Mouse (Mus musculus): Measurements from ENCODE around the gene 9930021J03Rik. TPM values are rescaled to one million over a fixed set of nuclear protein-coding genes. Genes with fewer than 3 reads are reported as not detected.

9930021J03Rik gene
- total RNA-seq, 2 experiments from 2014 or later = 11.8 to 14.4 TPM

- no peak for TF ChIP-seq CTCF (IDR thresholded peaks at IDR 0.05)
- Histone ChIP-seq H3K4me3 (no peak overlapping the region), H3K27ac (no peak overlapping the region)
- DNase-seq = no peak
- intact Hi-C loops (cut with DNase I) = no loop called here
These were observed 17.8 kb downstream of the 9930021J03Rik start for GRCm38 (mm10) chr19:29787997-29788396.

- no peak for DNase-seq
- no peak overlapping the region for H3K4me3 ChIP-seq
- no peak overlapping the region for H3K27ac ChIP-seq
- TF ChIP-seq CTCF (IDR thresholded peaks at IDR 0.05) = no peak
- intact Hi-C loops (cut with DNase I) = no loop called here
These were observed 22.9 kb downstream of the 9930021J03Rik start for GRCm38 (mm10) chr19:29782914-29783313.

- H3K4me3 ChIP-seq = no peak overlapping the region
- TF ChIP-seq CTCF (IDR thresholded peaks at IDR 0.05) = no peak
- DNase-seq = no peak
- intact Hi-C loops (cut with DNase I) = no loop called here
- H3K27ac ChIP-seq = no peak overlapping the region
These were observed 51.9 kb downstream of the 9930021J03Rik start for GRCm38 (mm10) chr19:29753939-29754338.

GRCm38 (mm10) chr19:29750994-29751393, 54.8 kb downstream of the 9930021J03Rik start:
- DNase-seq = no peak
- no peak overlapping the region for H3K27ac ChIP-seq
- no peak overlapping the region for H3K4me3 ChIP-seq
- intact Hi-C loops (cut with DNase I) = no loop called here
- TF ChIP-seq CTCF (IDR thresholded peaks at IDR 0.05) = no peak

GRCm38 (mm10) chr19:29743531-29743930, 62.3 kb downstream of the 9930021J03Rik start:
- intact Hi-C loops (cut with DNase I) = no loop called here
- no peak for DNase-seq
- TF ChIP-seq CTCF (IDR thresholded peaks at IDR 0.05) = no peak
- H3K4me3 ChIP-seq = no peak overlapping the region
- no peak overlapping the region for H3K27ac ChIP-seq

GRCm38 (mm10) chr19:29740661-29741060, 65.1 kb downstream of the 9930021J03Rik start:
- intact Hi-C loops (cut with DNase I) = no loop called here
- no peak for TF ChIP-seq CTCF (IDR thresholded peaks at IDR 0.05)
- Histone ChIP-seq H3K4me3 (no peak overlapping the region), H3K27ac (no peak overlapping the region)
- DNase-seq = no peak

GRCm38 (mm10) chr19:29739608-29740007, 66.2 kb downstream of the 9930021J03Rik start:
- DNase-seq = no peak
- H3K27ac ChIP-seq = no peak overlapping the region
- intact Hi-C loops (cut with DNase I) = no loop called here
- peak; percentile 26 for TF ChIP-seq CTCF (IDR thresholded peaks at IDR 0.05)
- no peak overlapping the region for H3K4me3 ChIP-seq

- intact Hi-C loops (cut with DNase I) = no loop called here
- no peak for TF ChIP-seq CTCF (IDR thresholded peaks at IDR 0.05)
These were observed 70.4 kb downstream of the 9930021J03Rik start for GRCm38 (mm10) chr19:29735421-29735820.

GRCm38 (mm10) chr19:29718476-29718875, 87.3 kb downstream of the 9930021J03Rik start:
- TF ChIP-seq CTCF (IDR thresholded peaks at IDR 0.05) = no peak
- H3K4me3 ChIP-seq = no peak overlapping the region
- no peak for DNase-seq
- intact Hi-C loops (cut with DNase I) = no loop called here
- no peak overlapping the region for H3K27ac ChIP-seq

More at GRCm38 (mm10) chr19:29735421-29735820, 70.4 kb downstream of the 9930021J03Rik start:
- Histone ChIP-seq H3K4me3 (no peak overlapping the region), H3K27ac (no peak overlapping the region)
- no peak for DNase-seq

- intact Hi-C loops (cut with DNase I) = no loop called here
- TF ChIP-seq CTCF (IDR thresholded peaks at IDR 0.05) = no peak
- no peak for DNase-seq
These were observed 87.9 kb downstream of the 9930021J03Rik start for GRCm38 (mm10) chr19:29717854-29718253.

GRCm38 (mm10) chr19:29713451-29713850, 92.3 kb downstream of the 9930021J03Rik start:
- Histone ChIP-seq H3K27ac (no peak overlapping the region), H3K4me3 (no peak overlapping the region)
- intact Hi-C loops (cut with DNase I) = no loop called here
- no peak for DNase-seq
- TF ChIP-seq CTCF (IDR thresholded peaks at IDR 0.05) = no peak

More at GRCm38 (mm10) chr19:29717854-29718253, 87.9 kb downstream of the 9930021J03Rik start:
- no peak overlapping the region for H3K4me3 ChIP-seq
- no peak overlapping the region for H3K27ac ChIP-seq

GRCm38 (mm10) chr19:29709461-29709860, 96.3 kb downstream of the 9930021J03Rik start:
- Histone ChIP-seq H3K4me3 (no peak overlapping the region), H3K27ac (no peak overlapping the region)
- TF ChIP-seq CTCF (IDR thresholded peaks at IDR 0.05) = no peak
- DNase-seq = no peak
- intact Hi-C loops (cut with DNase I) = no loop called here

- no peak for TF ChIP-seq CTCF (IDR thresholded peaks at IDR 0.05)
- DNase-seq = no peak
- Histone ChIP-seq H3K27ac (no peak overlapping the region), H3K4me3 (peak overlapping the region; percentile 61)
- intact Hi-C loops (cut with DNase I) = no loop called here
These were observed 97.3 kb downstream of the 9930021J03Rik start for GRCm38 (mm10) chr19:29708461-29708860.

- no peak for TF ChIP-seq CTCF (IDR thresholded peaks at IDR 0.05)
- DNase-seq = no peak
- Histone ChIP-seq H3K27ac (no peak overlapping the region), H3K4me3 (peak overlapping the region; percentile 61)
- intact Hi-C loops (cut with DNase I) = no loop called here
These were observed 97.8 kb downstream of the 9930021J03Rik start for GRCm38 (mm10) chr19:29708003-29708402.
